Mouse (Mus musculus): ENCODE data around the gene Ccdc124. TPM values are rescaled to one million over a fixed set of nuclear protein-coding genes. Genes with fewer than 3 reads are reported as not detected.

Gene Ccdc124
- polyA plus RNA-seq, 1 experiment from 2014 or later = 97.3 TPM

GRCm38 (mm10) chr8:70869601-70870041 lies 4.1 kb downstream of the Ccdc124 start:
- DNase-seq (ENCODE audit: low spot score) (peak; percentile 83), ATAC-seq (replicated peaks; ENCODE audit: low FRiP score, low TSS enrichment, low read depth) (peak; percentile 12; the same call in 1 of the 2 replicates)
- no peaks in the 10 kb centered on the region for H3K9me3 ChIP-seq (ENCODE audit: control insufficient read depth, low read length)
- no peak overlapping the region for H3K4me3 ChIP-seq (ENCODE audit: low read depth, low read length)
- H3K27me3 ChIP-seq (replicated peaks; ENCODE audit: control insufficient read depth, insufficient read depth, low read length) = 0 out of 2 replicates have a peak, but pooled peaks cover under 1% of the 10 kb centered on the region
- WGBS = 53% methylated on average over 16 of the region's 16 CpGs
- peaks cover 6% of the 10 kb centered on the region; the same call in 1 of the 2 replicates for H3K36me3 ChIP-seq (ENCODE audit: control insufficient read depth, insufficient read depth, low read length)
- H3K4me2 ChIP-seq (ENCODE audit: low read length) = 0 out of 2 replicates have a peak overlapping the region, but pooled peaks have one; percentile 6
- H3K9ac ChIP-seq (ENCODE audit: low read length) = no peak overlapping the region
- H3K4me1 ChIP-seq (replicated peaks; ENCODE audit: control insufficient read depth, insufficient read depth, low read length) = peaks cover 25% of the 10 kb centered on the region
- H3K27ac ChIP-seq (ENCODE audit: low read depth) = no peak overlapping the region

- H3K9ac ChIP-seq (ENCODE audit: low read length) = no peak overlapping the region
- H3K4me1 ChIP-seq (replicated peaks; ENCODE audit: control insufficient read depth, insufficient read depth, low read length) = peaks cover 29% of the 10 kb centered on the region
- DNase-seq (ENCODE audit: low spot score) = peak; percentile 54
- peak overlapping the region; percentile 29; the same call in 1 of the 2 replicates for H3K27ac ChIP-seq (ENCODE audit: low read depth)
- H3K4me3 ChIP-seq (ENCODE audit: low read depth, low read length) = no peak overlapping the region
- no peaks in the 10 kb centered on the region for H3K9me3 ChIP-seq (ENCODE audit: control insufficient read depth, low read length)
- H3K36me3 ChIP-seq (ENCODE audit: control insufficient read depth, insufficient read depth, low read length) = peaks cover 6% of the 10 kb centered on the region; the same call in 1 of the 2 replicates
- no peak for ATAC-seq (replicated peaks; ENCODE audit: low FRiP score, low TSS enrichment, low read depth)
- peak overlapping the region; percentile 40 for H3K4me2 ChIP-seq (ENCODE audit: low read length)
- 43% methylated on average over 5 of the region's 5 CpGs for WGBS
- peaks cover 4% of the 10 kb centered on the region; the same call in 1 of the 2 replicates for H3K27me3 ChIP-seq (replicated peaks; ENCODE audit: control insufficient read depth, insufficient read depth, low read length)
Measured at GRCm38 (mm10) chr8:70869199-70869571, 4.5 kb downstream of the Ccdc124 start.

- no peak overlapping the region for H3K9ac ChIP-seq (ENCODE audit: low read length)
- DNase-seq (ENCODE audit: low spot score) (peak; percentile 74), ATAC-seq (replicated peaks; ENCODE audit: low FRiP score, low TSS enrichment, low read depth) (no peak)
- peak overlapping the region; percentile 29; the same call in 1 of the 2 replicates for H3K27ac ChIP-seq (ENCODE audit: low read depth)
- peaks cover 6% of the 10 kb centered on the region; the same call in 1 of the 2 replicates for H3K36me3 ChIP-seq (ENCODE audit: control insufficient read depth, insufficient read depth, low read length)
- H3K4me1 ChIP-seq (replicated peaks; ENCODE audit: control insufficient read depth, insufficient read depth, low read length) = peaks cover 34% of the 10 kb centered on the region
- H3K4me3 ChIP-seq (ENCODE audit: low read depth, low read length) = no peak overlapping the region
- H3K27me3 ChIP-seq (replicated peaks; ENCODE audit: control insufficient read depth, insufficient read depth, low read length) = peaks cover 5% of the 10 kb centered on the region; the same call in 1 of the 2 replicates
- peak overlapping the region; percentile 40 for H3K4me2 ChIP-seq (ENCODE audit: low read length)
- WGBS = 18% methylated on average over 40 of the region's 40 CpGs
- no peaks in the 10 kb centered on the region for H3K9me3 ChIP-seq (ENCODE audit: control insufficient read depth, low read length)
Measured at GRCm38 (mm10) chr8:70868559-70869198, 5.1 kb downstream of the Ccdc124 start.

GRCm38 (mm10) chr8:70866566-70866965 lies 7.2 kb downstream of the Ccdc124 start:
- no peak for ATAC-seq (replicated peaks; ENCODE audit: low FRiP score, low TSS enrichment, low read depth)
- Histone ChIP-seq H3K36me3 (ENCODE audit: control insufficient read depth, insufficient read depth, low read length) (peaks cover 6% of the 10 kb centered on the region; the same call in 1 of the 2 replicates), H3K9me3 (ENCODE audit: control insufficient read depth, low read length) (no peaks in the 10 kb centered on the region), H3K4me2 (ENCODE audit: low read length) (peak overlapping the region; percentile 79; the same call in 1 of the 2 replicates), H3K27me3 (replicated peaks; ENCODE audit: control insufficient read depth, insufficient read depth, low read length) (peaks cover 23% of the 10 kb centered on the region), H3K4me3 (ENCODE audit: low read depth, low read length) (no peak overlapping the region), H3K9ac (ENCODE audit: low read length) (no peak overlapping the region), H3K27ac (ENCODE audit: low read depth) (no peak overlapping the region), H3K4me1 (replicated peaks; ENCODE audit: control insufficient read depth, insufficient read depth, low read length) (peaks cover 48% of the 10 kb centered on the region)
- DNase-seq (ENCODE audit: low spot score) = no peak
- 86% methylated on average over 7 of the region's 7 CpGs for WGBS

GRCm38 (mm10) chr8:70866001-70866520 lies 7.7 kb downstream of the Ccdc124 start:
- Histone ChIP-seq H3K9me3 (ENCODE audit: control insufficient read depth, low read length) (no peaks in the 10 kb centered on the region), H3K4me3 (ENCODE audit: low read depth, low read length) (peak overlapping the region; percentile 48), H3K9ac (ENCODE audit: low read length) (peak overlapping the region; percentile 39), H3K4me1 (replicated peaks; ENCODE audit: control insufficient read depth, insufficient read depth, low read length) (peaks cover 48% of the 10 kb centered on the region), H3K27ac (ENCODE audit: low read depth) (peak overlapping the region; percentile 80), H3K4me2 (ENCODE audit: low read length) (peak overlapping the region; percentile 79), H3K27me3 (replicated peaks; ENCODE audit: control insufficient read depth, insufficient read depth, low read length) (peaks cover 23% of the 10 kb centered on the region), H3K36me3 (ENCODE audit: control insufficient read depth, insufficient read depth, low read length) (peaks cover 6% of the 10 kb centered on the region; the same call in 1 of the 2 replicates)
- 7% methylated on average over 12 of the region's 12 CpGs for WGBS
- no peak for DNase-seq (ENCODE audit: low spot score)
- peak; percentile 4 for ATAC-seq (replicated peaks; ENCODE audit: low FRiP score, low TSS enrichment, low read depth)

- Histone ChIP-seq H3K4me2 (ENCODE audit: low read length) (peak overlapping the region; percentile 79), H3K4me3 (ENCODE audit: low read depth, low read length) (peak overlapping the region; percentile 48), H3K27me3 (replicated peaks; ENCODE audit: control insufficient read depth, insufficient read depth, low read length) (peaks cover 23% of the 10 kb centered on the region), H3K9ac (ENCODE audit: low read length) (peak overlapping the region; percentile 57), H3K4me1 (replicated peaks; ENCODE audit: control insufficient read depth, insufficient read depth, low read length) (peaks cover 48% of the 10 kb centered on the region), H3K27ac (ENCODE audit: low read depth) (peak overlapping the region; percentile 80), H3K36me3 (ENCODE audit: control insufficient read depth, insufficient read depth, low read length) (peaks cover 6% of the 10 kb centered on the region; the same call in 1 of the 2 replicates), H3K9me3 (ENCODE audit: control insufficient read depth, low read length) (no peaks in the 10 kb centered on the region)
- 1% methylated on average over 46 of the region's 46 CpGs for WGBS
- peak; percentile 85 for ATAC-seq (replicated peaks; ENCODE audit: low FRiP score, low TSS enrichment, low read depth)
- DNase-seq (ENCODE audit: low spot score) = peak; percentile 99
Measured at GRCm38 (mm10) chr8:70865350-70866000, 8.3 kb downstream of the Ccdc124 start.

GRCm38 (mm10) chr8:70864712-70865221 lies 9.0 kb downstream of the Ccdc124 start:
- H3K4me3 ChIP-seq (ENCODE audit: low read depth, low read length) = peak overlapping the region; percentile 48
- H3K9me3 ChIP-seq (ENCODE audit: control insufficient read depth, low read length) = no peaks in the 10 kb centered on the region
- peak overlapping the region; percentile 57 for H3K9ac ChIP-seq (ENCODE audit: low read length)
- peak overlapping the region; percentile 70 for H3K27ac ChIP-seq (ENCODE audit: low read depth)
- DNase-seq (ENCODE audit: low spot score) (peak; percentile 80), ATAC-seq (replicated peaks; ENCODE audit: low FRiP score, low TSS enrichment, low read depth) (peak; percentile 9)
- peaks cover 48% of the 10 kb centered on the region for H3K4me1 ChIP-seq (replicated peaks; ENCODE audit: control insufficient read depth, insufficient read depth, low read length)
- peaks cover 6% of the 10 kb centered on the region; the same call in 1 of the 2 replicates for H3K36me3 ChIP-seq (ENCODE audit: control insufficient read depth, insufficient read depth, low read length)
- peak overlapping the region; percentile 72 for H3K4me2 ChIP-seq (ENCODE audit: low read length)
- peaks cover 23% of the 10 kb centered on the region for H3K27me3 ChIP-seq (replicated peaks; ENCODE audit: control insufficient read depth, insufficient read depth, low read length)
- 3% methylated on average over 24 of the region's 24 CpGs for WGBS

- Histone ChIP-seq H3K9ac (ENCODE audit: low read length) (peak overlapping the region; percentile 57), H3K9me3 (ENCODE audit: control insufficient read depth, low read length) (no peaks in the 10 kb centered on the region), H3K27me3 (replicated peaks; ENCODE audit: control insufficient read depth, insufficient read depth, low read length) (peaks cover 23% of the 10 kb centered on the region), H3K36me3 (ENCODE audit: control insufficient read depth, insufficient read depth, low read length) (peaks cover 6% of the 10 kb centered on the region; the same call in 1 of the 2 replicates), H3K4me1 (replicated peaks; ENCODE audit: control insufficient read depth, insufficient read depth, low read length) (peaks cover 45% of the 10 kb centered on the region), H3K4me3 (ENCODE audit: low read depth, low read length) (peak overlapping the region; percentile 48), H3K4me2 (ENCODE audit: low read length) (peak overlapping the region; percentile 72), H3K27ac (ENCODE audit: low read depth) (no peak overlapping the region)
- 1% methylated on average over 46 of the region's 46 CpGs for WGBS
- ATAC-seq (replicated peaks; ENCODE audit: low FRiP score, low TSS enrichment, low read depth) = no peak
- DNase-seq (ENCODE audit: low spot score) = peak; percentile 63
Measured at GRCm38 (mm10) chr8:70863956-70864711, 9.6 kb downstream of the Ccdc124 start.
